Mouse (Mus musculus) thymus, adult 2 months (tissue): Measurements from ENCODE around the gene L1cam. TPM values are rescaled to one million over a fixed set of nuclear protein-coding genes. Genes with fewer than 3 reads are reported as not detected.
A peak's percentile ranks its signal among the peaks of the same experiment; 100 is the strongest.

Experiments used
- DNase-seq: peaks from one replicate; pipeline ENCODE4 v3.0.0; 2021
- H3K27ac ChIP-seq: fragments of 200-500 bp; 2 replicates; pipeline ENCODE4 v1.5.1; 2012; ENCODE audit warnings: low read length, control low read depth; ENCODE audit not compliant: control insufficient read depth, insufficient read depth
- H3K27me3 ChIP-seq: fragments of 200-500 bp; 2 replicates; pipeline ENCODE4 v1.6.1; 2012; ENCODE audit warnings: mild to moderate bottlenecking, low read length, moderate library complexity, mixed read lengths; ENCODE audit not compliant: control insufficient read depth, insufficient read depth
- H3K36me3 ChIP-seq: fragments of 200-500 bp; 2 replicates; pipeline ENCODE4 v1.6.1; 2012; ENCODE audit warnings: mild to moderate bottlenecking, low read length, moderate library complexity; ENCODE audit not compliant: control insufficient read depth, insufficient read depth
- H3K4me1 ChIP-seq: fragments of 200-500 bp; replicated peaks from 2 replicates; pipeline ENCODE4 v1.6.1; 2012; ENCODE audit warnings: low read length; ENCODE audit not compliant: control insufficient read depth, insufficient read depth
- H3K4me3 ChIP-seq: fragments of 200-500 bp; 2 replicates; pipeline ENCODE4 v1.5.1; 2012; ENCODE audit warnings: mild to moderate bottlenecking, low read length, control low read depth, moderate library complexity; ENCODE audit not compliant: control insufficient read depth, insufficient read depth
- CTCF ChIP-seq: fragments of 200-500 bp; IDR thresholded peaks from 2 replicates; pipeline ENCODE4 v1.5.1; 2012; ENCODE audit warnings: mild to moderate bottlenecking, control low read depth, low read length, moderate library complexity, borderline replicate concordance; ENCODE audit not compliant: control insufficient read depth, poor library complexity, insufficient read depth; ENCODE audit errors: extremely low read depth
- POLR2A ChIP-seq: fragments of 200-500 bp; IDR thresholded peaks from 2 replicates; pipeline ENCODE4 v1.6.1; 2012; ENCODE audit warnings: mild to moderate bottlenecking, low read length, control low read depth, moderate library complexity; ENCODE audit not compliant: control insufficient read depth, poor library complexity, insufficient read depth; ENCODE audit errors: extremely low read depth
- WGBS: fragments of 180-500 bp; shearing (Covaris S2); methylation state at CpG from one replicate; pipeline ENCODE4 v1.1.7; 2018; 5-methylcytosine and 5-hydroxymethylcytosine counted together
- polyA plus RNA-seq: library from polyadenylated mRNA; depleted of rRNA; stranded (reverse); fragments of >200 nt; gene quantifications from 2 replicates; pipeline ENCODE4 v1.2.3, GENCODE M21; 2012; rRNA removed

L1cam gene
- polyA plus RNA-seq = 7.1 and 7.5 TPM in 2 replicates

DNA sequence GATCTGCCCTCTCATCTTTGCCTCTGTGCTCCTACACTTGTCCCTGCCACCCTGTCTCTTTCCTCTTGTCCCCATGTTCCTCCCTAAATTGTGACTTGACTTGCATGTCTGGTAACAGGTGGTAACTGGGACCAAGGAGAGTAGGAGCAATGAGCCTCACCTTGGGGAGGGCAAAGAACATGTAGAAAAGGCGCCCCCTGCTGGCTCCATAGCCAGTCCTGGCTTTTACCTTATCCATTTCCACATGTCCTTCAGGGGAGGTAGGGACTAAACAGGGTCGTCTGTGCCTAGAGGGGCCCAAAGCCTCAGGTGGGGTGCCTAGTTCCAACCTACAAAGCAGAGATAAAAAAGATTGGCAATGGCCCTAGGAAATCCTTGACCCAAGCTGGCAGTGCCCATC is at the start of gene L1cam:
TSS of gene L1cam (minus strand) at position 387 of the 400 bp plus-strand sequence.
- 37% methylated on average over 2 of the region's 2 CpGs for WGBS

GRCm38 (mm10) chrX:73942294-73942693 is 46.4 kb upstream of the L1cam start:
- Histone ChIP-seq H3K27ac (no peak overlapping the region), H3K4me3 (no peak overlapping the region), H3K27me3 (no peaks in the 10 kb centered on the region), H3K4me1 (no peaks in the 10 kb centered on the region), H3K36me3 (peaks cover 41% of the 10 kb centered on the region)
- TF ChIP-seq CTCF (no peak), POLR2A (no peak)
- no peak for DNase-seq
- 100% methylated on average over 2 of the region's 2 CpGs for WGBS

More for the DNA sequence above, at the start of gene L1cam:
- TF ChIP-seq POLR2A = no peak
- TF ChIP-seq CTCF = no peak
- DNase-seq = peak; percentile 49
- no peaks in the 10 kb centered on the region for H3K27me3 ChIP-seq
- no peaks in the 10 kb centered on the region for H3K4me1 ChIP-seq
- H3K27ac ChIP-seq = no peak within 1 kb of the TSS
- peaks cover 46% of the 10 kb centered on the region for H3K36me3 ChIP-seq
- no peak within 1 kb of the TSS for H3K4me3 ChIP-seq

DNA sequence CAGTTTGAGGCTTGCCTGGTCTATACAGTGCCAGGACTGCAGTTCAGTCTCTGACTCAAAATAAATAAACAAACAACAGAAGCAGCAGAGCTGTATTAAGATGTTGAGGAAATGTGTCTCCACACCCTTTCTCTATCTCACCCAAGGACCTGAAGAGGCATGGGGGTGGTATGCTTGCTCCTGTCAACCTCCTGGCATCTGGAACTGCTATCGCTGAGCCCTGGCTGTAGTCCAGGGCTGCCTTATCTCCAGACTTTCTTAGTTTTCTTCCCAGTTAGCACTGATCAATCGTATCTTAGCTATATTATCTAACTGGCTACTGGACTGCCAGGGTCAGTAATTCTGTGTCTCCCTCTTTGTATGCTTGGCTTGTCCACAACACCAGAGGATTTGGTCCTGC is 46.0 kb upstream of the L1cam start:
- 98% methylated on average over 2 of the region's 2 CpGs for WGBS
- Histone ChIP-seq H3K36me3 (peaks cover 36% of the 10 kb centered on the region), H3K27me3 (no peaks in the 10 kb centered on the region), H3K4me3 (no peak overlapping the region), H3K27ac (no peak overlapping the region), H3K4me1 (no peaks in the 10 kb centered on the region)
- DNase-seq = no peak
- TF ChIP-seq CTCF (no peak), POLR2A (no peak)

DNA sequence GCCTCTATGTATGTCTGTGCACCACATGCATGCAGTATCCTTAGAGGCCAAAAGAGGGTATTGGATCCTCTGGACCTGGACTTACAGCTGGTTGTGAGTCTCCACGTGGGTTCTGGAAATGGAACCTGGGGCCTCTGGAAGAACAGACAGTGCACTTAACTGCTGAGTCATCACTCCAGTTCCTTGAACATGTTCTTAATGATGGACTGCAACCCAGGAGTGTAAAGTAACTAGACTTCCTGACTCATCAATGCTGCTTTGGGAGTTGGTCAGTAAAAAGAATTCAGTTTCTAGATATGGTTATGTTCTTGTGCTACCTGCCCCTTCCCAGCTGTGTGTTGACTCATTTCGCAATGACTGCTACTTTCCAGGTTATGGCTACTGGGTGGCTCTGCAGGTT is 36.0 kb upstream of the L1cam start:
- Histone ChIP-seq H3K36me3 (no peaks in the 10 kb centered on the region), H3K27ac (no peak overlapping the region), H3K4me1 (peaks cover 8% of the 10 kb centered on the region), H3K27me3 (no peaks in the 10 kb centered on the region), H3K4me3 (no peak overlapping the region)
- no peak for TF ChIP-seq CTCF
- no peak for TF ChIP-seq POLR2A
- 61% methylated on average over 2 of the region's 2 CpGs for WGBS
- no peak for DNase-seq

DNA sequence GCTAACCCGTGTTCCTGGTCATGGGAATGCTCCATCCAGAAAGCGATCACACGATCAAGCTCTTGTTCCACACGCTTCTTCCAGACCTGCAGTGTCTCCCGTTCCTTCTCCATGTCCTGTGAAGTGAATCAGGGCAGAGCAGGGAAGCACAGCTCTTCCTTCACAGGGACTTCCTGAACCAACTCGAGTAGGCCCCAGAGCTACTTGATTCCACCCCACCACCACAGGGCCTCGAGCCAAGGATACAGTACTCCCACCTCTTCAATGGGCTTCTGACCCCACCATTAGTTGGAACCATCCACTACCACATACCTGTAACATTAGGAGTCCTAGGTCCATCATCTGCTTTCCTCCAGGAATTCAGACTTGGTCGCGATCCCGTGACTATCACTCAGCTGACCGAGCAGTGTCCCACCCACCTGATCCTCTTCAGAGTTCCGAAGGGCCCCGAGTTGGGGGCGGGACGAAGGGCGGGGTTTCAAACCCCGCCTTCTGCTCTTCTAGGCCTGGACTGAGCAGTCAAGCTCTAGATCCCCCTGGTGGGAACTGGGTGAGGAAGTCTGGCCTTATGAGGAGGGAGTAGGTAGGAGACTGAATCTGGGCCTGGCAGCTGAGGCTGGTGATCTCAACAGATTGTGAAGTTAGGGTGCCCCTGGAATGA is 34.6 kb upstream of the L1cam start, which contains the start of gene Renbp:
TSS of gene Renbp (minus strand) at position 449 of the 661 bp plus-strand sequence.
- no peak within 1 kb of the TSS for H3K27ac ChIP-seq
- TF ChIP-seq POLR2A (no peak), CTCF (no peak)
- H3K36me3 ChIP-seq = no peaks in the 10 kb centered on the region
- H3K27me3 ChIP-seq = no peaks in the 10 kb centered on the region
- H3K4me3 ChIP-seq = peak within 1 kb of the TSS; percentile 40; the same call in 1 of the 2 replicates
- 29% methylated on average over 17 of the region's 17 CpGs for WGBS
- peak; percentile 45 for DNase-seq
- peaks cover 8% of the 10 kb centered on the region for H3K4me1 ChIP-seq

GRCm38 (mm10) chrX:73922550-73922882 is 26.6 kb upstream of the L1cam start:
- WGBS = 34% methylated on average over 8 of the region's 8 CpGs
- no peaks in the 10 kb centered on the region for H3K4me1 ChIP-seq
- DNase-seq = peak; percentile 36
- H3K4me3 ChIP-seq = peak overlapping the region; percentile 99
- TF ChIP-seq CTCF = no peak
- no peak for TF ChIP-seq POLR2A
- H3K27ac ChIP-seq = peak overlapping the region; percentile 91
- H3K27me3 ChIP-seq = no peaks in the 10 kb centered on the region
- H3K36me3 ChIP-seq = peaks cover 15% of the 10 kb centered on the region

DNA sequence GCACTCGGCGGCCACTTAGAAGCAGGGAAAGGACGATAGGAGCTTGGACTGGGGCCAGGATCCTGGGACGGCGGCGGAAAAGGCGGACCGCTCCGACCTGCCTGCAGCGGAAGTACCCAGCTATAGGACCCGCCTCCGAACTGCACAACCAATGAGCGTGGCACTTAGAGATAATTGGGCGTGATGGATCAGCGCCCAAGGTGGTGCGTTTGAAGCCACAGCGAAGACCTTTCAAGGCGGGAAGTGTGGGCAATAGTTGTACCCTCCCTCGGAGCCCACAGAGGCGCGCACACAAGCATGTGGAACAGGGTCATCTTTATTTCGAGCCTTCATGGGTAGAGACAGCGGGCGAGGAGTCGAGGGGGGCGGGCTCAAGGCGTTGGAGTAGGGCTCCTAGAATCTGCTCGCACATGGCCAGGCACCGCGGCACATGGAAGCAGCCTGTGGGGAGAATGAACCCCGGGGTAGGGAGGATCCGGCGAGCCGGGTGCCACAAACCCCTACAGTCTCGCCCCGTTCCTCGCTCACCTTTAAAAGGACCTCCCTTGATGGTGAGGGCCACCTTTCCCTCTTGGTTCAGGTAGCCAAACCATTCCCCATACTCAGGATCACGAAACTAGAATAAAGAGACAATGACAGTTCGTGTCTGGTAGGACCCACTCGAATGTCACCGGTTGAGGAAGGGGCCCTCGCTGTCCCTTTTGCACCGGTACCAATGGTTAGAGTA is 26.1 kb upstream of the L1cam start, which contains the start of the genes Arhgap4 and Naa10:
TSS of gene Arhgap4 (minus strand) at position 48 of the 727 bp plus-strand sequence.
TSS of gene Naa10 (minus strand) at position 122 of the 727 bp plus-strand sequence.
- Histone ChIP-seq H3K4me3 (peak within 1 kb of the TSS; percentile 99), H3K27me3 (no peaks in the 10 kb centered on the region), H3K27ac (peak within 1 kb of the TSS; percentile 91), H3K4me1 (no peaks in the 10 kb centered on the region), H3K36me3 (peaks cover 15% of the 10 kb centered on the region)
- 1% methylated on average over 42 of the region's 43 CpGs for WGBS
- peak; percentile 78 for DNase-seq
- TF ChIP-seq CTCF (no peak), POLR2A (peak; percentile 27; the same call in 1 of the 2 replicates)
